Mouse (Mus musculus) neural tube, embryonic 14.5 days (tissue): ENCODE measurements around the gene Ppil1. TPM values are rescaled to one million over a fixed set of nuclear protein-coding genes. Genes with fewer than 3 reads are reported as not detected.
"Not testable (repeated sequence)": the region's sequence is repeated elsewhere in the genome, so short reads cannot be mapped to it uniquely, and the experiment has no call there.

Experiments
- ATAC-seq: fragments of 200-750 bp; cut with Nextera tagmentation; 2 replicates; pipeline ENCODE4 v1.8.0; 2017; ENCODE audit warnings: low read depth, mild to moderate bottlenecking, moderate TSS enrichment, moderate library complexity
- H3K27ac ChIP-seq: fragments of 300-500 bp; sonication (generic); 2 replicates; pipeline ENCODE4 v1.5.1; 2014; ENCODE audit warnings: low read depth, mild to moderate bottlenecking, control low read depth, low read length, moderate library complexity, mixed read lengths
- H3K27me3 ChIP-seq: fragments of 300-500 bp; sonication (generic); 2 replicates; pipeline ENCODE4 v1.6.1; 2014; ENCODE audit warnings: low read length; ENCODE audit not compliant: control insufficient read depth, insufficient read depth
- H3K36me3 ChIP-seq: fragments of 300-500 bp; sonication (generic); 2 replicates; pipeline ENCODE4 v1.6.1; 2014; ENCODE audit warnings: low read length, mixed read lengths; ENCODE audit not compliant: control insufficient read depth, insufficient read depth
- H3K4me1 ChIP-seq: fragments of 300-500 bp; sonication (generic); 2 replicates; pipeline ENCODE4 v1.6.1; 2014; ENCODE audit warnings: low read length; ENCODE audit not compliant: control insufficient read depth, insufficient read depth
- H3K4me2 ChIP-seq: fragments of 300-500 bp; sonication (generic); 2 replicates; pipeline ENCODE4 v1.6.1; 2014; ENCODE audit warnings: mild to moderate bottlenecking, low read depth, low read length, control low read depth
- H3K4me3 ChIP-seq: fragments of 300-500 bp; sonication (generic); 2 replicates; pipeline ENCODE4 v1.5.1; 2014; ENCODE audit warnings: low read depth, low read length, control low read depth, mixed read lengths
- H3K9ac ChIP-seq: fragments of 300-500 bp; sonication (generic); replicated peaks from 2 replicates; pipeline ENCODE4 v1.6.1; 2014; ENCODE audit warnings: low read depth, mild to moderate bottlenecking, control low read depth, low read length, mixed read lengths
- H3K9me3 ChIP-seq: fragments of 300-500 bp; sonication (generic); 2 replicates; pipeline ENCODE4 v1.6.1; 2016; ENCODE audit warnings: low read length; ENCODE audit not compliant: control insufficient read depth
- WGBS: fragments of 180-500 bp; shearing (Covaris S2); extraction: QIAGEN DNeasy Blood & Tissue Kit; methylation state at CpG from one replicate; pipeline ENCODE4 v1.1.7; 2014; 5-methylcytosine and 5-hydroxymethylcytosine counted together
- polyA plus RNA-seq: library from polyadenylated mRNA; unstranded; fragments of >200 nt; fragmentation: Nextera tagmentation; extraction: Ambion mirVana; gene quantifications from 2 replicates; pipeline ENCODE4 v1.2.1, GENCODE M21; 2014

The Ppil1 gene
- polyA plus RNA-seq, 1 experiment from 2014 or later: 96.4 TPM

DNA sequence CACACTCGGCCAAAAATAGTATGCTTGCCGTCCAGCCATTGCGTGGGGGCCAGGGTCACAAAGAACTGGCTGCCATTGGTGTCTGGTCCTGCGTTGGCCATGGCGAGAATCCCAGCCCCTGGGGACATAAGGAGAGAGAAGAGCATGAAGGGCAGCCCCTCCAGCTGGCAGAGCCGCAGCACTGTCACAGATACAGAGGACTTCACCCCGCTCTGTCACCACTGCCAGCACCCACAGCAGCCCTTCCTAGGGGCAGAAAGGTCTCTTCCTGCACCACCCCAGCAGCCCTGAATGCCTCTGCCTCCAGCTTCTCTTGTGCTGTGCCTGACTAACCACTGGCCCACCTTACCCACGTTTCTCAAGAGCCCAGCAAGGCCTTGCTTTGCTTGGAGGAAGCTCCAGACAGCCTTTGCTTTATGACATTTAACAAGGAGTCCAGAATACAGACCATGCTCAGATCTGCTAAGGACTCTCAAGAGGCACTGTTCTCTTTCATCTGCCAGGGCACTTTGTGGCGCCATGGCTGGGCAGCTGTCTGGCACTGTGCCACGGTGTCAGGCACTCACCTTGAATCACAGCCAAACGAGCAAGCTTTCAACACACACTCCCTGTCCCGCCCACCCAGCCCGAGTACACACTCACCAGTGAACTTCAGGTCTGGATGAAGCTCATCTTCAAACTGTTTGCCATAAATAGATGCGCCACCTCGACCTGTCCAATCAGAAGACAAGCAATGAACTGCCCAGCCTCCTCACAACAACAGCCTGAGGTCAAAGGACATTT lies 12.2 kb downstream of the Ppil1 start:
- Histone ChIP-seq H3K36me3 (peaks cover 10% of the 10 kb centered on the region), H3K9me3 (no peaks in the 10 kb centered on the region), H3K4me1 (peaks cover 6% of the 10 kb centered on the region; the same call in 1 of the 2 replicates), H3K27me3 (no peaks in the 10 kb centered on the region), H3K27ac (peak overlapping the region; percentile 23; the same call in 1 of the 2 replicates), H3K9ac (no peak overlapping the region), H3K4me2 (no peak overlapping the region), H3K4me3 (no peak overlapping the region)
- no peak for ATAC-seq
- 67% methylated on average over 15 of the region's 15 CpGs for WGBS

DNA sequence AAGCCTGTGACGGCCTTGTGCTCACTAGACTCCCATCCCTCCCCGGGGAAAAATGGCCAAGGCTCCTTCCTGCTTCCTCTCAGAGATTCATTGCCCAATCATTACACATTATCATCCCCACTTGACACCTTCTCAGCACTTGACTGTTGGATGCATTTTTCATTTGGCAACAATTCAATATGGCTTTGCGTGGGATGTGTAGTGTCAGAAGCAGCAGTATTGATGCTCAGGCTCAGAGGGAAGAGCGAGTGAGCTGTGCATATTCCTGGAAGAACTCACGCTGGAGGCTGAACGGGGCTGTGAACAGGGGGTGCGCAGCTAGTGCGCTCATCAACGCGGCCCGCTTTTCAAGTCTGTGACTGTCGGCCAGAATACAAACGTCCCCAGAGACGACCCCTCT lies 13.0 kb downstream of the Ppil1 start:
- H3K9ac ChIP-seq, H3K27me3 ChIP-seq, H3K4me2 ChIP-seq, H3K4me3 ChIP-seq, H3K36me3 ChIP-seq, H3K4me1 ChIP-seq, ATAC-seq, H3K9me3 ChIP-seq: not testable (repeated sequence)
- 72% methylated on average over 14 of the region's 14 CpGs for whole genome bisulfite sequencing
- 0 out of 2 replicates have a peak overlapping the region, but pooled peaks have one; percentile 23 for H3K27ac ChIP-seq

DNA sequence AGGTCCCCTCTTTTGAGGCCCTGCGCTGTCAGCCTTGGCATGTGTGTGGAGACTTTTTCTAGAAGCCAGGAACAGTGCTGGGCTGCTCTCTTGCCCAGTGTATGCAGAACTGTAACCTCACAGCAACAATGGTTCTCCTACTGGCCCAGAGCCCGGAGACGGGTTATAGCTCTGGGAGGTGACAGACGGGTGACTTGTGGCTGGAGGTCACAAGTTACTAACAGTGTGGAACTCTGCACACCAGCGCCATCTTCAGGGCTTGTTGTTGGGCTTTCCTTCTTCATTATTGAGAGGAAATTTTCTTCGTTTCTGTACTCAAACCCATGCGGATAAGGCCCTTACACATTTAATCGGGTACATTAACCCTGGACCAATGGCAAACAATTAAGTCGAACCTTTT lies 14.5 kb downstream of the Ppil1 start:
- Histone ChIP-seq H3K9ac (no peak overlapping the region), H3K27me3 (no peaks in the 10 kb centered on the region), H3K4me3 (no peak overlapping the region), H3K9me3 (no peaks in the 10 kb centered on the region), H3K4me2 (no peak overlapping the region), H3K36me3 (peaks cover 10% of the 10 kb centered on the region), H3K4me1 (peaks cover 19% of the 10 kb centered on the region), H3K27ac (no peak overlapping the region)
- WGBS: 50% methylated on average over 9 of the region's 9 CpGs
- ATAC-seq: no peak

DNA sequence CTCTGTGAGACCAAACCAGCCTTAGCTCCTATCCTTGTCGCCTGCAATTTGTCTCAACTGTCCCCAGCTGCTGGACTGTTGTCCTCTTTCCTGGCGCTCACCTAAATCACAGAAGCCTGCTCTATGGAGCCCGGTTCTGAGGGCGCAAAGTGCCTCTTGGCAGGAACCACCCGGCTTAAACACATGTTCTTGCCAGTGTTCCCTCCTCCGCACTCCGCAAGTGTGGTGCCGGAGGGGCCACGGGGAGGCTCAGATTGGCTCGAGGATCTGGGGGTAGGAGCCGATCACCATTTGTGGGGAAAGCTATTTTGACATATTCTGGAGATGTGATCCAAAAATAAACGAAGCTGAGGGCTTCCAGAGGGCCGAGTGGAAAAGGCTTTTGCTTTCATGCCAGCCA lies 16.1 kb downstream of the Ppil1 start:
- WGBS: 82% methylated on average over 13 of the region's 13 CpGs
- no peak overlapping the region for H3K9ac ChIP-seq

DNA sequence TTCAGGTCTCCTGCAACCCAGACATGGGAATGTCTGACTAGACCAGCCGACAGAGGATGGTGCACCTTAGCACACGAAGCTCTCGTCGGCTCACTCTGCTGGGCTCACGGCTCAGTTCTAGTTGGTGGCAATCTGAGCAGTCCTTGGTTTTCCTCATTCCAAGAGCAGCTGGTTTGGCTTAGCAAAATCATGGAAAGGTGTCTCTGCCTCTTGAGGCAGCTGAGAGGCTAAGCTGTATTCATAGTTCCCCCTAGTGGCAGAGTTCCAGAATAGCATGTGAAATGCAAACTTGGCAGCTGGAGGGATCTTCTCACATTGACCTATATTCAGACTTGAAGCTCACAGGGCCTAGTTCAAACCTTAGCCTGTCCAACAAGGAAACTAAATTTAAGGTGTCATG lies 17.4 kb downstream of the Ppil1 start:
- Histone ChIP-seq H3K36me3 (peaks cover 5% of the 10 kb centered on the region; the same call in 1 of the 2 replicates), H3K4me2 (no peak overlapping the region), H3K27ac (0 out of 2 replicates have a peak overlapping the region, but pooled peaks have one; percentile 5), H3K4me3 (no peak overlapping the region), H3K9ac (no peak overlapping the region), H3K9me3 (no peaks in the 10 kb centered on the region), H3K27me3 (no peaks in the 10 kb centered on the region), H3K4me1 (peaks cover 19% of the 10 kb centered on the region)
- WGBS: 31% methylated on average over 5 of the region's 5 CpGs
- peak; percentile 39; the same call in 1 of the 2 replicates for ATAC-seq

More for the DNA sequence above, 16.1 kb downstream of the Ppil1 start:
- Histone ChIP-seq H3K27ac (no peak overlapping the region), H3K4me3 (no peak overlapping the region), H3K36me3 (peaks cover 6% of the 10 kb centered on the region; the same call in 1 of the 2 replicates), H3K4me2 (no peak overlapping the region), H3K27me3 (no peaks in the 10 kb centered on the region), H3K4me1 (peaks cover 22% of the 10 kb centered on the region), H3K9me3 (no peaks in the 10 kb centered on the region)
- ATAC-seq: no peak

DNA sequence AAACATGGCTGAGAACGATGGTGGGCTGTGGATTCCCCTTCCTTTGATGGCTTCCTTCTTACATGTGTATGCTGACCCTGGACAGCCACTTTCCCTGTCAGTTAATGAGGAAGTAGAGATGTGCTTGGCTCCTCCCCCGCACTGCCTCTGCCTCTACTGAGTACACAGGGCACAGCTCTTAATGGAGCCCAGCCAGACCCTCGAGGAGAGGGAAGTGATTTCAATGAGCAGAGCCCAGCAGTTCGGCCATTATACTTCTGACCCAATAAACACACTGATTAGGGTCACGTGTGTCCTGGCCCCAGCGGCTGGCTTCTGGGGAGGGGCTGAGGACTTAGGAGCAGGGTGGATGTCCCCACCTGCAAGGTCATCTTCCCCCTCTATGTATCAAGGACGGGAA lies 18.3 kb downstream of the Ppil1 start:
- no peaks in the 10 kb centered on the region for H3K27me3 ChIP-seq
- H3K4me2 ChIP-seq: no peak overlapping the region
- peaks cover 16% of the 10 kb centered on the region for H3K4me1 ChIP-seq
- no peaks in the 10 kb centered on the region for H3K36me3 ChIP-seq
- no peak overlapping the region for H3K27ac ChIP-seq
- ATAC-seq: no peak
- no peak overlapping the region for H3K9ac ChIP-seq
- no peak overlapping the region for H3K4me3 ChIP-seq
- H3K9me3 ChIP-seq: no peaks in the 10 kb centered on the region
- 30% methylated on average over 7 of the region's 7 CpGs for WGBS

DNA sequence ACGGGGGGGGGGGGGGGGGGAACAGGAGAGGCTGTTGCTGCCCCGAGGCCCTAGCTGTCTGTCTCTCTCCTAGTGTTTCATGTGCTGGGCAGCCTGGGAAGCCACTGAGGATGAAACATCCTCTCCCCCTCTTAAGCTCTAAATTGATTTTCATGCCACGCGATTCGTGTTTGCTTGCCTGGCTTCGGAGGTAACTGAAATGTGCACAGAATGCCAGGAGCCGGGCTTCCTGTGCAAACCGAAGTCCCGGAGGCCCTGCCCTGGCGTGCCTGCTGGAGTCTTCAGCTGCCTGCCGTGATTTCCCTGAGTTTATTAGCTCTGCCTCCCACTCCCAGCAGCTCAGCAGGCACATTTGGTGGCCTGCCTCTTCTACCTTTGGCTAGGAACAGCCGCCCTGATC lies 19.1 kb downstream of the Ppil1 start:
- H3K27me3 ChIP-seq: no peaks in the 10 kb centered on the region
- no peak overlapping the region for H3K9ac ChIP-seq
- no peaks in the 10 kb centered on the region for H3K36me3 ChIP-seq
- ATAC-seq: no peak
- H3K4me3 ChIP-seq: no peak overlapping the region
- 18% methylated on average over 11 of the region's 12 CpGs for WGBS
- H3K4me1 ChIP-seq: peaks cover 16% of the 10 kb centered on the region
- no peak overlapping the region for H3K4me2 ChIP-seq
- peak overlapping the region; percentile 57 for H3K27ac ChIP-seq
- H3K9me3 ChIP-seq: no peaks in the 10 kb centered on the region

DNA sequence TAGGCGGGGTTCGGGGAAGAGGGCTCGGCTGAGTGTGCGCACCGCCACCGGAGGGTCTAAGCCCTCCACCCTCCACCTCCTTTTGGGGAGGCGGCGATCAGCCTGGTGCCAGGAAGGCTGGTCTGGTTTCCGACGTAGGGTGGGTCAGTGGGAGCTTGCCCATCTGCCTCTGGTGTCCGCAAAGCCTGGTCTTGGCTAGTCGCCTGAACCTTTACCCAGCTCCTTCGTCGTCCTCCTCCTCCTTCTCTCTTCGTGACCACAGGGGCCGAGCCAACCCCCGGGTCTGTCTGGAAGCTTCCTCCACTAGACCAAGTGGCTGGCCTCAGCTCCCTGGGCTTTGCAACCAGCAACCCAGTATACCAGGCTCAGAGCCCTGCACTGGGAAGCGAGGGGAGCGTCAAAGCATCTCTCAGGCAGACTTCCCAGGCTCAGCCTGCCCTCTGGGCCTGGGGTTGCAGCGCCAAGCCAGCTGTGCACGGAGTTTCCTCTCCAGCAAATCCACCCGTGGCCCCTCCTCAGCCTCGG lies 25.5 kb downstream of the Ppil1 start:
- 0 out of 2 replicates have a peak, but pooled peaks cover 5% of the 10 kb centered on the region for H3K27me3 ChIP-seq
- H3K4me3 ChIP-seq: peak overlapping the region; percentile 63
- 0 out of 2 replicates have a peak, but pooled peaks have one; percentile 4 for ATAC-seq
- H3K36me3 ChIP-seq: no peaks in the 10 kb centered on the region
- H3K9ac ChIP-seq: peak overlapping the region; percentile 72
- no peak overlapping the region for H3K27ac ChIP-seq
- no peaks in the 10 kb centered on the region for H3K9me3 ChIP-seq
- whole genome bisulfite sequencing: 1% methylated on average over 22 of the region's 23 CpGs
- peak overlapping the region; percentile 99 for H3K4me2 ChIP-seq
- peaks cover 5% of the 10 kb centered on the region; the same call in 1 of the 2 replicates for H3K4me1 ChIP-seq

DNA sequence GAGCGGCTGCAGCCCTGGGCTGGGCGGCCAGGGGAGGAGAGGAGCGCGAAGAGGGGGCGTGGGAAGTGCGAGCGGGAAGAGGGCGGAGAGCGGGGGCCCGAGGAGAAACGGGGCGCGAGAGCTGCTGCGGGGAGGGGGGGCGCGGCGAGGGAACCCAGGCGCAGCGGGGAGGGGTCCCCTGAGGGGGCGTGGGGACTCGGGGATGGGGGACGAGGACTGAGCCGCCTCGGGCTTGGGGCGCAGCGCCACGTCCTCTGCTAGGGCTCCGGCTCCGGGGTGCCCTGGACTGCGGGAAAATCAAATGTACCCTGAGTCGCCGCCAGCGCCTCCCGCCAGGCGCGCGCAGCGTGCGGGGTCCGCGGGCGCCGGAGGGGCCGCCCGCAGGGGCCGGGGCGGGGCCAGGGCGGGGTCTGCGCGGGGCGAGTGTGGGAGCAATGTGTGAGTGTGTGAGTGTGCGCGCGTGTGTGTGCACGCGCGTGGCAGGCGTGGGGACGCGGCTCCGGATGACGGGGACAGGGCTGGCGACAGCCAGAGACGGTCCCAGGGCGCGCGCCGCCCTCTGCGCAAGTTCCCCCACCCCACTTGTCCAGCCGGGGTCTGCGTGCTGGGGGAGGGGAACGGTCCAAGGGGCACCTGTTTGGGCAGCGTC lies 26.1 kb downstream of the Ppil1 start, which contains the start of gene Cpne5:
TSS of gene Cpne5 (minus strand) at position 396 of the 649 bp plus-strand sequence.
- Histone ChIP-seq H3K36me3 (no peaks in the 10 kb centered on the region), H3K4me1 (peaks cover 5% of the 10 kb centered on the region; the same call in 1 of the 2 replicates), H3K9me3 (no peaks in the 10 kb centered on the region), H3K4me3 (peak within 1 kb of the TSS; percentile 63), H3K9ac (peak within 1 kb of the TSS; percentile 72), H3K27ac (no peak within 1 kb of the TSS), H3K27me3 (0 out of 2 replicates have a peak, but pooled peaks cover 5% of the 10 kb centered on the region), H3K4me2 (peak within 1 kb of the TSS; percentile 99)
- peak; percentile 57 for ATAC-seq
- under 1% methylated on average over 34 of the region's 73 CpGs for WGBS
